Mouse (Mus musculus) lung, adult 2 months (tissue): ENCODE data around the gene Fbln1.

Experiments
- CTCF ChIP-seq: fragments of 200-500 bp; IDR thresholded peaks from 2 replicates; pipeline ENCODE4 v1.5.1; 2011; ENCODE audit warnings: mild to moderate bottlenecking, low read length, control low read depth; ENCODE audit not compliant: insufficient read depth
- POLR2A ChIP-seq: fragments of 200-500 bp; IDR thresholded peaks from 2 replicates; pipeline ENCODE4 v1.6.1; 2011; ENCODE audit warnings: low read depth, mild to moderate bottlenecking, control low read depth, low read length, borderline replicate concordance; ENCODE audit errors: extremely low read depth

- TF ChIP-seq POLR2A (no peak), CTCF (no peak)
These were observed 940 bp downstream of the Fbln1 start for GRCm38 (mm10) chr15:85206703-85207075.
